Mouse (Mus musculus): ENCODE data around the gene Nabp2. TPM values are rescaled to one million over a fixed set of nuclear protein-coding genes. Genes with fewer than 3 reads are reported as not detected.
A peak's percentile ranks its signal among the peaks of the same experiment; 100 is the strongest.

Nabp2 gene
- polyA plus RNA-seq, 1 experiment from 2014 or later = 101 TPM

GRCm38 (mm10) chr10:128385902-128386301 lies 25.4 kb downstream of the Nabp2 start:
- Histone ChIP-seq H3K36me3 (ENCODE audit: control insufficient read depth, insufficient read depth, low read length) (peaks cover 73% of the 10 kb centered on the region), H3K4me3 (ENCODE audit: low read depth, low read length) (no peak overlapping the region), H3K9me3 (ENCODE audit: control insufficient read depth, low read length) (no peaks in the 10 kb centered on the region), H3K4me1 (replicated peaks; ENCODE audit: control insufficient read depth, insufficient read depth, low read length) (no peaks in the 10 kb centered on the region), H3K27ac (ENCODE audit: low read depth, low read length) (no peak overlapping the region), H3K4me2 (no peak overlapping the region), H3K27me3 (replicated peaks; ENCODE audit: control insufficient read depth, insufficient read depth, low read length) (no peaks in the 10 kb centered on the region), H3K9ac (ENCODE audit: low read depth, low read length) (no peak overlapping the region)
- DNase-seq (ENCODE audit: low spot score) = no peak
- 86% methylated on average over 7 of the region's 7 CpGs for WGBS
- no peak for ATAC-seq (replicated peaks; ENCODE audit: low FRiP score)

- peaks cover 19% of the 10 kb centered on the region for H3K4me1 ChIP-seq (replicated peaks; ENCODE audit: control insufficient read depth, insufficient read depth, low read length)
- H3K27ac ChIP-seq (ENCODE audit: low read depth, low read length) = no peak overlapping the region
- no peaks in the 10 kb centered on the region for H3K27me3 ChIP-seq (replicated peaks; ENCODE audit: control insufficient read depth, insufficient read depth, low read length)
- H3K9me3 ChIP-seq (ENCODE audit: control insufficient read depth, low read length) = no peaks in the 10 kb centered on the region
- no peak overlapping the region for H3K4me3 ChIP-seq (ENCODE audit: low read depth, low read length)
- 79% methylated on average over 8 of the region's 8 CpGs for WGBS
- ATAC-seq (replicated peaks; ENCODE audit: low FRiP score) (0 out of 2 replicates have a peak, but pooled peaks have one; percentile 4), DNase-seq (ENCODE audit: low spot score) (no peak)
- no peak overlapping the region for H3K4me2 ChIP-seq
- H3K36me3 ChIP-seq (ENCODE audit: control insufficient read depth, insufficient read depth, low read length) = peaks cover 59% of the 10 kb centered on the region
- H3K9ac ChIP-seq (ENCODE audit: low read depth, low read length) = no peak overlapping the region
These were observed 28.8 kb downstream of the Nabp2 start for GRCm38 (mm10) chr10:128382482-128382881.

- ATAC-seq (replicated peaks; ENCODE audit: low FRiP score) (no peak), DNase-seq (ENCODE audit: low spot score) (no peak)
- 91% methylated on average over 5 of the region's 5 CpGs for WGBS
These were observed 30.7 kb downstream of the Nabp2 start for GRCm38 (mm10) chr10:128380565-128380964.

GRCm38 (mm10) chr10:128379260-128379659 lies 32.0 kb downstream of the Nabp2 start:
- DNase-seq (ENCODE audit: low spot score) (no peak), ATAC-seq (replicated peaks; ENCODE audit: low FRiP score) (no peak)
- 85% methylated on average over 7 of the region's 7 CpGs for WGBS
- H3K9me3 ChIP-seq (ENCODE audit: control insufficient read depth, low read length) = no peaks in the 10 kb centered on the region
- H3K27me3 ChIP-seq (replicated peaks; ENCODE audit: control insufficient read depth, insufficient read depth, low read length) = no peaks in the 10 kb centered on the region
- H3K36me3 ChIP-seq (ENCODE audit: control insufficient read depth, insufficient read depth, low read length) = peaks cover 37% of the 10 kb centered on the region
- no peak overlapping the region for H3K4me3 ChIP-seq (ENCODE audit: low read depth, low read length)
- H3K4me2 ChIP-seq = no peak overlapping the region
- no peak overlapping the region for H3K9ac ChIP-seq (ENCODE audit: low read depth, low read length)
- H3K27ac ChIP-seq (ENCODE audit: low read depth, low read length) = no peak overlapping the region
- peaks cover 22% of the 10 kb centered on the region for H3K4me1 ChIP-seq (replicated peaks; ENCODE audit: control insufficient read depth, insufficient read depth, low read length)

More at GRCm38 (mm10) chr10:128380565-128380964, 30.7 kb downstream of the Nabp2 start:
- Histone ChIP-seq H3K4me2 (no peak overlapping the region), H3K36me3 (ENCODE audit: control insufficient read depth, insufficient read depth, low read length) (peaks cover 46% of the 10 kb centered on the region), H3K27me3 (replicated peaks; ENCODE audit: control insufficient read depth, insufficient read depth, low read length) (no peaks in the 10 kb centered on the region), H3K27ac (ENCODE audit: low read depth, low read length) (no peak overlapping the region), H3K9ac (ENCODE audit: low read depth, low read length) (no peak overlapping the region), H3K9me3 (ENCODE audit: control insufficient read depth, low read length) (no peaks in the 10 kb centered on the region), H3K4me1 (replicated peaks; ENCODE audit: control insufficient read depth, insufficient read depth, low read length) (peaks cover 22% of the 10 kb centered on the region), H3K4me3 (ENCODE audit: low read depth, low read length) (no peak overlapping the region)

- H3K27ac ChIP-seq (ENCODE audit: low read depth, low read length) = no peak overlapping the region
- 80% methylated on average over 3 of the region's 3 CpGs for WGBS
- peak overlapping the region; percentile 84 for H3K4me2 ChIP-seq
- peaks cover 22% of the 10 kb centered on the region for H3K4me1 ChIP-seq (replicated peaks; ENCODE audit: control insufficient read depth, insufficient read depth, low read length)
- peak overlapping the region; percentile 82; the same call in 1 of the 2 replicates for H3K4me3 ChIP-seq (ENCODE audit: low read depth, low read length)
- H3K27me3 ChIP-seq (replicated peaks; ENCODE audit: control insufficient read depth, insufficient read depth, low read length) = no peaks in the 10 kb centered on the region
- H3K9ac ChIP-seq (ENCODE audit: low read depth, low read length) = peak overlapping the region; percentile 87; the same call in 1 of the 2 replicates
- H3K9me3 ChIP-seq (ENCODE audit: control insufficient read depth, low read length) = no peaks in the 10 kb centered on the region
- H3K36me3 ChIP-seq (ENCODE audit: control insufficient read depth, insufficient read depth, low read length) = peaks cover 29% of the 10 kb centered on the region
- DNase-seq (ENCODE audit: low spot score) (no peak), ATAC-seq (replicated peaks; ENCODE audit: low FRiP score) (no peak)
These were observed 32.8 kb downstream of the Nabp2 start for GRCm38 (mm10) chr10:128378462-128378861.

DNA sequence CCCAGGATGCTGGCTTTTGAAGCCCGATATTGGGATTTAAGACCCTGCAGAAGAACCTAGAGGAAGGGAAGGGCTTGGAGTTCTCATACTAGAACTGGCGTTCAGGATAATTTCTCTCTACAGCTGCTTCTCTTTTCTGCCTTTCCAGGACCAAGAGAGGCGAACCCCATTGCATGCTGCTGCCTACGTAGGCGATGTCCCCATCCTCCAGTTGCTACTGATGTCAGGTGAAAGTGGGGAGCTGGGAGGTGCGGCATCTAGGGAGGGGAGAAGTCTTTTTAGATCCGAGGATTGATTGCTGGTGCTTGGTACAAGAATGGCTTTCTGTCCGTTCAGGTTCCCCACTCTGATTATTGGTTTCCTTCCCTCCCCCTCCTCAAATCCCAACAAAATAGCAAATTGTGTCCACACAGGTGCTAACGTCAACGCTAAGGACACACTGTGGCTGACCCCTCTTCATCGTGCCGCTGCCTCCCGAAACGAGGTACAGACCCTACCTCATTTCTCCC lies 33.3 kb downstream of the Nabp2 start:
- Histone ChIP-seq H3K4me3 (ENCODE audit: low read depth, low read length) (peak overlapping the region; percentile 82), H3K4me2 (peak overlapping the region; percentile 84), H3K27me3 (replicated peaks; ENCODE audit: control insufficient read depth, insufficient read depth, low read length) (no peaks in the 10 kb centered on the region), H3K9ac (ENCODE audit: low read depth, low read length) (peak overlapping the region; percentile 87), H3K36me3 (ENCODE audit: control insufficient read depth, insufficient read depth, low read length) (peaks cover 25% of the 10 kb centered on the region), H3K9me3 (ENCODE audit: control insufficient read depth, low read length) (no peaks in the 10 kb centered on the region), H3K27ac (ENCODE audit: low read depth, low read length) (no peak overlapping the region), H3K4me1 (replicated peaks; ENCODE audit: control insufficient read depth, insufficient read depth, low read length) (peaks cover 25% of the 10 kb centered on the region)
- ATAC-seq (replicated peaks; ENCODE audit: low FRiP score) (no peak), DNase-seq (ENCODE audit: low spot score) (no peak)
- 65% methylated on average over 14 of the region's 14 CpGs for WGBS

DNA sequence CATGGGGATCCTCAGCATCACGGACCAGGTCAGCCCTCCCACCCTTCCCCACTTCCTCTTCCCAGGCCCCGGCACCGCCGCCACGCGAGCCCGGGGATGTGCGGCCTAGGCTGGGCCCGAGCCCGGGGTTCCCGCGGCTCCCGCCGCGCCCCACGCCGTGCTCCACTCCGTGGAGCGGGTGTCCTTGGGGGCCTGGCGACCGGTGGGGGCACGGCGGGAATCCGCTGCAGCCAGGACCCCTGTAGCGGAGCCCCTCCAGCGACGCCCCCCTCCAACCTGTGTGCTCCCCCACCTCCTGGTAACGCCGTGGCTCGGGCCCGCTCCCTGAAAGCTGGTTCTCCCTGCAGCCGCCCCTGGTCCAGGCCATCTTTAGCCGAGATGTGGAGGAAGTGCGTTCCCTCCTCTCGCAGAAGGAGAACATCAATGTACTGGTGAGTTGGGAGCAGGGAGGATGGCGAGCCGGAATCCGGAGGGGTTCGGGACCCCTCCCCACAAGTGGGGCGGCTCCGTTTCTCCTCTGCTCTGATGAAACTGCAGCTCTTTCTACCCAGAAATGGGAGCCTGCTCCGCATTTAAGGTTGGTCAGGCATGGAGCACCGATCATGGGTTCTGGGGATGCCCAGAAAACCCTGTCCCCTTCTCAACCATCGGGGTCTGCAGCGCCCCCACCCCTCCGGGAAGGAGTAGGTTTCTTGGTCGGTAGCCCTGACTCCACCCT lies 33.9 kb downstream of the Nabp2 start:
- peak; percentile 66 for ATAC-seq (replicated peaks; ENCODE audit: low FRiP score)
- H3K27ac ChIP-seq (ENCODE audit: low read depth, low read length) = peak overlapping the region; percentile 88
- peak overlapping the region; percentile 84 for H3K4me2 ChIP-seq
- no peaks in the 10 kb centered on the region for H3K9me3 ChIP-seq (ENCODE audit: control insufficient read depth, low read length)
- H3K4me1 ChIP-seq (replicated peaks; ENCODE audit: control insufficient read depth, insufficient read depth, low read length) = peaks cover 26% of the 10 kb centered on the region
- WGBS = 0% methylated on average over 47 of the region's 47 CpGs
- H3K9ac ChIP-seq (ENCODE audit: low read depth, low read length) = peak overlapping the region; percentile 87
- DNase-seq (ENCODE audit: low spot score) = peak; percentile 70
- H3K36me3 ChIP-seq (ENCODE audit: control insufficient read depth, insufficient read depth, low read length) = peaks cover 19% of the 10 kb centered on the region
- H3K27me3 ChIP-seq (replicated peaks; ENCODE audit: control insufficient read depth, insufficient read depth, low read length) = no peaks in the 10 kb centered on the region
- H3K4me3 ChIP-seq (ENCODE audit: low read depth, low read length) = peak overlapping the region; percentile 82

- WGBS = under 1% methylated on average over 54 of the region's 73 CpGs
These were observed 34.7 kb downstream of the Nabp2 start, which contains the start of gene Ankrd52 for GRCm38 (mm10) chr10:128376455-128377211. TSS of gene Ankrd52 (plus strand) at chr10:128377115.

More at GRCm38 (mm10) chr10:128376455-128377211, 34.7 kb downstream of the Nabp2 start, which contains the start of gene Ankrd52:
- peak; percentile 86 for DNase-seq (ENCODE audit: low spot score)
- H3K27ac ChIP-seq (ENCODE audit: low read depth, low read length) = peak within 1 kb of the TSS; percentile 88
- peak within 1 kb of the TSS; percentile 84 for H3K4me2 ChIP-seq
- ATAC-seq (replicated peaks; ENCODE audit: low FRiP score) = peak; percentile 91
- peak within 1 kb of the TSS; percentile 87 for H3K9ac ChIP-seq (ENCODE audit: low read depth, low read length)
- no peaks in the 10 kb centered on the region for H3K27me3 ChIP-seq (replicated peaks; ENCODE audit: control insufficient read depth, insufficient read depth, low read length)
- H3K9me3 ChIP-seq (ENCODE audit: control insufficient read depth, low read length) = no peaks in the 10 kb centered on the region
- peaks cover 13% of the 10 kb centered on the region for H3K36me3 ChIP-seq (ENCODE audit: control insufficient read depth, insufficient read depth, low read length)
- H3K4me1 ChIP-seq (replicated peaks; ENCODE audit: control insufficient read depth, insufficient read depth, low read length) = peaks cover 26% of the 10 kb centered on the region
- H3K4me3 ChIP-seq (ENCODE audit: low read depth, low read length) = peak within 1 kb of the TSS; percentile 82
